In genomic region chr6:52317461-52318180, GRCm38 (mm10) we compare ENCODE assay signal across 17 mouse cellular contexts. TPM values are rescaled to one million over a fixed set of nuclear protein-coding genes. Genes with fewer than 3 reads are reported as not detected.
DNase-seq lines count a peak whose midpoint lies in the region; ATAC-seq and TF ChIP-seq lines count a peak whose summit lies in the region.
"Had no signal": no experiment of that assay in that cellular context is flagged by ENCODE, and none has a peak within 500 bp of the region (broad histone marks: within the 10 kb centered on the region; RNA-seq: fewer than 3 reads in every experiment).

No protein-coding gene starts in this region.

- no peak overlapping the region for H3K9ac ChIP-seq in midbrain, embryonic 11.5 days (ENCODE audit: low read length)
- no peak overlapping the region for H3K9ac ChIP-seq in midbrain, embryonic 16.5 days (ENCODE audit: low read depth, low read length)
- H3K9ac ChIP-seq in hindbrain, embryonic 12.5 days: no peak overlapping the region; the same call in 1 of the 2 replicates
- no peak overlapping the region for H3K9ac ChIP-seq in neural tube, embryonic 13.5 days
- H3K9ac ChIP-seq: forebrain, embryonic 13.5 days had no signal

- no peaks in the 10 kb centered on the region for H3K36me3 ChIP-seq in midbrain, embryonic 11.5 days (ENCODE audit: control insufficient read depth, insufficient read depth, low read length)
- no peaks in the 10 kb centered on the region for H3K36me3 ChIP-seq in midbrain, embryonic 16.5 days (ENCODE audit: control insufficient read depth, insufficient read depth, low read length)
- H3K36me3 ChIP-seq in hindbrain, embryonic 12.5 days: no peaks in the 10 kb centered on the region
- no peaks in the 10 kb centered on the region for H3K36me3 ChIP-seq in neural tube, embryonic 13.5 days
- H3K36me3 ChIP-seq: kidney, embryonic 15.5 days had no signal

- no peak overlapping the region for H3K4me2 ChIP-seq in midbrain, embryonic 11.5 days
- no peak overlapping the region for H3K4me2 ChIP-seq in midbrain, embryonic 16.5 days (ENCODE audit: low read length)
- H3K4me2 ChIP-seq in hindbrain, embryonic 12.5 days (replicated peaks): peak overlapping the region; percentile 44
- H3K4me2 ChIP-seq in neural tube, embryonic 13.5 days: peak overlapping the region; percentile 48; the same call in 1 of the 2 replicates

- no peak for ATAC-seq in midbrain, embryonic 11.5 days (ENCODE audit: low FRiP score)
- ATAC-seq in midbrain, embryonic 16.5 days: no peak
- no peak for ATAC-seq in hindbrain, embryonic 12.5 days (ENCODE audit: low FRiP score)
- no peak for ATAC-seq in neural tube, embryonic 13.5 days (ENCODE audit: low read depth)
- ATAC-seq: activated CD4-positive, CD25-positive, alpha-beta regulatory T cell, adult 4 months; forebrain, embryonic 13.5 days had no signal

- no peak for TF ChIP-seq CTCF in layer of hippocampus, adult 2 months (conservative IDR thresholded peaks at IDR 0.05)

- 3% methylated on average over 14 of the region's 14 CpGs for WGBS in midbrain, embryonic 11.5 days
- 4% methylated on average over 14 of the region's 14 CpGs for WGBS in midbrain, embryonic 16.5 days
- 4% methylated on average over 14 of the region's 14 CpGs for WGBS in hindbrain, embryonic 12.5 days
- WGBS in neural tube, embryonic 13.5 days: 20% methylated on average over 14 of the region's 14 CpGs

- H3K4me1 ChIP-seq in midbrain, embryonic 11.5 days (ENCODE audit: control insufficient read depth, insufficient read depth, low read length): peaks cover 6% of the 10 kb centered on the region
- H3K4me1 ChIP-seq in midbrain, embryonic 16.5 days (ENCODE audit: control insufficient read depth, insufficient read depth, low read length): peaks cover 6% of the 10 kb centered on the region
- H3K4me1 ChIP-seq in hindbrain, embryonic 12.5 days: peaks cover 12% of the 10 kb centered on the region
- peaks cover 25% of the 10 kb centered on the region for H3K4me1 ChIP-seq in neural tube, embryonic 13.5 days (replicated peaks)

- H3K4me3 ChIP-seq in midbrain, embryonic 11.5 days (ENCODE audit: low read depth, low read length): no peak overlapping the region
- no peak overlapping the region for H3K4me3 ChIP-seq in midbrain, embryonic 16.5 days (ENCODE audit: low read depth, low read length)
- H3K4me3 ChIP-seq in hindbrain, embryonic 12.5 days: no peak overlapping the region
- H3K4me3 ChIP-seq in neural tube, embryonic 13.5 days: no peak overlapping the region; the same call in 1 of the 2 replicates
- no peak overlapping the region for H3K4me3 ChIP-seq in layer of hippocampus, adult 2 months

- no peak overlapping the region for H3K27ac ChIP-seq in midbrain, embryonic 11.5 days (ENCODE audit: low read depth, low read length)
- H3K27ac ChIP-seq in midbrain, embryonic 16.5 days (ENCODE audit: low read length): no peak overlapping the region
- peak overlapping the region; percentile 56 for H3K27ac ChIP-seq in hindbrain, embryonic 12.5 days
- H3K27ac ChIP-seq in neural tube, embryonic 13.5 days (replicated peaks): no peak overlapping the region
- no peak overlapping the region for H3K27ac ChIP-seq in layer of hippocampus, adult 2 months
- H3K27ac ChIP-seq: forebrain, embryonic 13.5 days; kidney, embryonic 15.5 days had no signal

- peaks cover 99% of the 10 kb centered on the region for H3K27me3 ChIP-seq in midbrain, embryonic 11.5 days (ENCODE audit: control insufficient read depth, insufficient read depth, low read length)
- peaks cover 64% of the 10 kb centered on the region for H3K27me3 ChIP-seq in midbrain, embryonic 16.5 days (ENCODE audit: control insufficient read depth, insufficient read depth, low read depth, low read length)
- peaks cover 92% of the 10 kb centered on the region for H3K27me3 ChIP-seq in hindbrain, embryonic 12.5 days
- H3K27me3 ChIP-seq in neural tube, embryonic 13.5 days: peaks cover 99% of the 10 kb centered on the region

- DNase-seq in midbrain, embryonic 11.5 days (ENCODE audit: low spot score, missing footprints): peak; percentile 95
- peak; percentile 39 for DNase-seq in embryo, embryonic 11 days
- no peak for DNase-seq in urinary bladder, postnatal 36 days (ENCODE audit: low spot score in 2 of 2)
- DNase-seq in layer of hippocampus, adult 2 months (ENCODE audit: low spot score in 2 of 2): no peak
- DNase-seq: liver; lung, adult 18-20 months; lung, postnatal 36 days had no signal

- H3K9me3 ChIP-seq in midbrain, embryonic 11.5 days (ENCODE audit: control insufficient read depth, low read length): no peaks in the 10 kb centered on the region
- H3K9me3 ChIP-seq in midbrain, embryonic 16.5 days (replicated peaks; ENCODE audit: control insufficient read depth, low read length, poor library complexity, severe bottlenecking): no peaks in the 10 kb centered on the region
- H3K9me3 ChIP-seq in hindbrain, embryonic 12.5 days (replicated peaks): no peaks in the 10 kb centered on the region
- H3K9me3 ChIP-seq in neural tube, embryonic 13.5 days: no peaks in the 10 kb centered on the region
- H3K9me3 ChIP-seq: forebrain, embryonic 13.5 days; kidney, embryonic 15.5 days had no signal

RNA-seq across cellular contexts. Expression of gene Evx1, which starts 4.3 kb away (rescaled TPM):
- polyA plus RNA-seq in midbrain, embryonic 11.5 days (2014; fragmentation: Nextera tagmentation; extraction: Ambion mirVana): 0.23 and 0.30 TPM in 2 replicates
- polyA plus RNA-seq in midbrain, embryonic 16.5 days (2015; fragmentation: Nextera tagmentation; extraction: Ambion mirVana): 0.46 and 0.48 TPM in 2 replicates
- 11.5 and 12.6 TPM in 2 replicates for polyA plus RNA-seq in hindbrain, embryonic 12.5 days (2016; fragmentation: Nextera tagmentation; extraction: Ambion mirVana)
- polyA plus RNA-seq in neural tube, embryonic 13.5 days (2015; fragmentation: Nextera tagmentation; extraction: Ambion mirVana): 1.7 and 2.3 TPM in 2 replicates
- not detected for total RNA-seq in layer of hippocampus, adult 2 months (2021)
- total RNA-seq: adrenal gland, postnatal 4 days; granulocyte monocyte progenitor cell, adult 5-6 weeks; layer of hippocampus, adult 8-10 months had no signal
- polyA plus RNA-seq: activated CD4-positive, CD25-positive, alpha-beta regulatory T cell, adult 4 months; forebrain, embryonic 13.5 days; heart, embryonic 14.5 days had no signal

RNA-seq across cellular contexts. Expression of gene Hoxa13, which starts 56.9 kb away (rescaled TPM):
- polyA plus RNA-seq in midbrain, embryonic 11.5 days (2014; fragmentation: Nextera tagmentation; extraction: Ambion mirVana): not detected in 2 replicates
- not detected in 2 replicates for polyA plus RNA-seq in midbrain, embryonic 16.5 days (2015; fragmentation: Nextera tagmentation; extraction: Ambion mirVana)
- not detected in 2 replicates for polyA plus RNA-seq in hindbrain, embryonic 12.5 days (2016; fragmentation: Nextera tagmentation; extraction: Ambion mirVana)
- polyA plus RNA-seq in neural tube, embryonic 13.5 days (2015; fragmentation: Nextera tagmentation; extraction: Ambion mirVana): 0.08 and 0.32 TPM in 2 replicates
- total RNA-seq in layer of hippocampus, adult 2 months (2021): not detected
- total RNA-seq: adrenal gland, postnatal 4 days; granulocyte monocyte progenitor cell, adult 5-6 weeks; layer of hippocampus, adult 8-10 months had no signal
- polyA plus RNA-seq: activated CD4-positive, CD25-positive, alpha-beta regulatory T cell, adult 4 months; forebrain, embryonic 13.5 days; heart, embryonic 14.5 days had no signal

Comparison
In these comparisons a context has a peak if more than half of its experiments do, and no peak if none do; other contexts are left out.
1. DNase-seq: peak in midbrain, embryonic 11.5 days (single experiment) and embryo, embryonic 11 days (single experiment); none in urinary bladder, postnatal 36 days (0 of 2) and layer of hippocampus, adult 2 months (0 of 2).
2. H3K4me2 ChIP-seq: peak in hindbrain, embryonic 12.5 days (single experiment) and neural tube, embryonic 13.5 days (single experiment); none in midbrain, embryonic 11.5 days (single experiment) and midbrain, embryonic 16.5 days (single experiment).